Mouse (Mus musculus) embryonic facial prominence, embryonic 10.5 days (tissue): ENCODE results near the gene Fgfr2. TPM values are rescaled to one million over a fixed set of nuclear protein-coding genes. Genes with fewer than 3 reads are reported as not detected.

ENCODE experiments used
- DNase-seq: peaks from one replicate; pipeline ENCODE4 v3.0.0-alpha.2; 2017; ENCODE audit warnings: low spot score
- H3K27ac ChIP-seq: fragments of 300-500 bp; sonication (generic); replicated peaks from 2 replicates; pipeline ENCODE4 v1.5.1; 2016; ENCODE audit warnings: mild to moderate bottlenecking
- H3K27me3 ChIP-seq: fragments of 300-500 bp; sonication (generic); replicated peaks from 2 replicates; pipeline ENCODE4 v1.6.1; 2016; ENCODE audit warnings: low read depth, mild to moderate bottlenecking; ENCODE audit not compliant: poor library complexity, severe bottlenecking
- H3K36me3 ChIP-seq: fragments of 300-500 bp; sonication (generic); replicated peaks from 2 replicates; pipeline ENCODE4 v1.6.1; 2016; ENCODE audit warnings: mild to moderate bottlenecking, moderate library complexity
- H3K4me1 ChIP-seq: fragments of 300-500 bp; sonication (generic); 2 replicates; pipeline ENCODE4 v1.6.1; 2016
- H3K4me3 ChIP-seq: fragments of 300-500 bp; sonication (generic); 2 replicates; pipeline ENCODE4 v1.5.1; 2016; ENCODE audit warnings: mild to moderate bottlenecking, moderate library complexity
- H3K9me3 ChIP-seq: fragments of 300-500 bp; sonication (generic); 2 replicates; pipeline ENCODE4 v1.6.1; 2016; ENCODE audit warnings: mild to moderate bottlenecking
- WGBS: fragments of 180-500 bp; shearing (Covaris S2); methylation state at CpG from one replicate; pipeline ENCODE4 v1.1.7; 2016; 5-methylcytosine and 5-hydroxymethylcytosine counted together
- polyA plus RNA-seq: library from polyadenylated mRNA; unstranded; fragments of >200 nt; fragmentation: Nextera tagmentation; extraction: Ambion mirVana; gene quantifications from 2 replicates; pipeline ENCODE4 v1.2.1, GENCODE M21; 2016

Gene Fgfr2
- polyA plus RNA-seq, result 74.3 and 77.5 TPM in 2 replicates

- WGBS, result under 1% methylated on average over 43 of the region's 53 CpGs
- peak within 1 kb of the TSS; percentile 98 for H3K4me3 ChIP-seq
Measured at GRCm38 (mm10) chr7:133123244-133123998, at the start of gene Fgfr2. TSS of gene Fgfr2 (minus strand) at chr7:133123350.

GRCm38 (mm10) chr7:133171403-133172032 is 48.4 kb upstream of the Fgfr2 start:
- Histone ChIP-seq H3K4me1 (0 out of 2 replicates have a peak, but pooled peaks cover 1% of the 10 kb centered on the region), H3K4me3 (no peak overlapping the region), H3K27ac (no peak overlapping the region), H3K27me3 (no peaks in the 10 kb centered on the region), H3K9me3 (no peaks in the 10 kb centered on the region), H3K36me3 (no peaks in the 10 kb centered on the region)
- no peak for DNase-seq
- 82% methylated on average over 4 of the region's 4 CpGs for WGBS

More at GRCm38 (mm10) chr7:133123244-133123998, at the start of gene Fgfr2:
- peak within 1 kb of the TSS; percentile 99 for H3K27ac ChIP-seq
- peak; percentile 91 for DNase-seq
- peaks cover 39% of the 10 kb centered on the region for H3K4me1 ChIP-seq
- no peaks in the 10 kb centered on the region; the same call in 1 of the 2 replicates for H3K9me3 ChIP-seq
- H3K27me3 ChIP-seq, result peaks cover 30% of the 10 kb centered on the region
- no peaks in the 10 kb centered on the region for H3K36me3 ChIP-seq

GRCm38 (mm10) chr7:133168928-133169327 is 45.8 kb upstream of the Fgfr2 start:
- Histone ChIP-seq H3K36me3 (no peaks in the 10 kb centered on the region), H3K4me1 (0 out of 2 replicates have a peak, but pooled peaks cover 5% of the 10 kb centered on the region), H3K27ac (no peak overlapping the region), H3K4me3 (no peak overlapping the region), H3K27me3 (no peaks in the 10 kb centered on the region), H3K9me3 (no peaks in the 10 kb centered on the region)
- DNase-seq, result no peak
- WGBS, result 94% methylated on average over 3 of the region's 3 CpGs

- no peak for DNase-seq
- Histone ChIP-seq H3K27me3 (no peaks in the 10 kb centered on the region), H3K27ac (no peak overlapping the region), H3K9me3 (no peaks in the 10 kb centered on the region), H3K4me1 (peaks cover 6% of the 10 kb centered on the region; the same call in 1 of the 2 replicates), H3K36me3 (no peaks in the 10 kb centered on the region), H3K4me3 (no peak overlapping the region)
- WGBS, result 87% methylated on average over 2 of the region's 2 CpGs
Measured at GRCm38 (mm10) chr7:133167903-133168302, 44.8 kb upstream of the Fgfr2 start.

GRCm38 (mm10) chr7:133164770-133165169 is 41.6 kb upstream of the Fgfr2 start:
- peaks cover 17% of the 10 kb centered on the region for H3K4me1 ChIP-seq
- 73% methylated on average over 2 of the region's 2 CpGs for WGBS
- no peak overlapping the region for H3K4me3 ChIP-seq
- H3K27ac ChIP-seq, result no peak overlapping the region
- no peak for DNase-seq
- no peaks in the 10 kb centered on the region for H3K36me3 ChIP-seq
- no peaks in the 10 kb centered on the region for H3K9me3 ChIP-seq
- no peaks in the 10 kb centered on the region for H3K27me3 ChIP-seq

GRCm38 (mm10) chr7:133163011-133163410 is 39.9 kb upstream of the Fgfr2 start:
- WGBS, result 66% methylated on average over 5 of the region's 5 CpGs
- DNase-seq, result no peak
- H3K27ac ChIP-seq, result no peak overlapping the region
- H3K27me3 ChIP-seq, result no peaks in the 10 kb centered on the region
- peaks cover 21% of the 10 kb centered on the region for H3K4me1 ChIP-seq
- H3K9me3 ChIP-seq, result no peaks in the 10 kb centered on the region
- no peaks in the 10 kb centered on the region for H3K36me3 ChIP-seq
- H3K4me3 ChIP-seq, result no peak overlapping the region

GRCm38 (mm10) chr7:133162131-133162530 is 39.0 kb upstream of the Fgfr2 start:
- H3K27me3 ChIP-seq, result no peaks in the 10 kb centered on the region
- no peak overlapping the region for H3K27ac ChIP-seq
- no peaks in the 10 kb centered on the region for H3K36me3 ChIP-seq
- 63% methylated on average over 2 of the region's 2 CpGs for WGBS
- DNase-seq, result no peak
- peaks cover 22% of the 10 kb centered on the region for H3K4me1 ChIP-seq
- no peak overlapping the region for H3K4me3 ChIP-seq
- no peaks in the 10 kb centered on the region for H3K9me3 ChIP-seq

GRCm38 (mm10) chr7:133161362-133162080 is 38.4 kb upstream of the Fgfr2 start:
- H3K9me3 ChIP-seq, result no peaks in the 10 kb centered on the region
- no peaks in the 10 kb centered on the region for H3K36me3 ChIP-seq
- H3K4me3 ChIP-seq, result no peak overlapping the region
- H3K27ac ChIP-seq, result no peak overlapping the region
- DNase-seq, result no peak
- WGBS, result 68% methylated on average over 7 of the region's 7 CpGs
- peaks cover 22% of the 10 kb centered on the region for H3K4me1 ChIP-seq
- no peaks in the 10 kb centered on the region for H3K27me3 ChIP-seq

- H3K9me3 ChIP-seq, result no peaks in the 10 kb centered on the region
- no peaks in the 10 kb centered on the region for H3K27me3 ChIP-seq
- peaks cover 22% of the 10 kb centered on the region for H3K4me1 ChIP-seq
- no peak overlapping the region for H3K4me3 ChIP-seq
- WGBS, result 91% methylated on average over 3 of the region's 3 CpGs
- no peaks in the 10 kb centered on the region for H3K36me3 ChIP-seq
- no peak for DNase-seq
- no peak overlapping the region for H3K27ac ChIP-seq
Measured at GRCm38 (mm10) chr7:133159519-133159918, 36.4 kb upstream of the Fgfr2 start.

GRCm38 (mm10) chr7:133155621-133156020 is 32.5 kb upstream of the Fgfr2 start:
- WGBS, result 83% methylated on average over 12 of the region's 12 CpGs
- Histone ChIP-seq H3K27me3 (no peaks in the 10 kb centered on the region), H3K4me1 (0 out of 2 replicates have a peak, but pooled peaks cover 7% of the 10 kb centered on the region), H3K36me3 (no peaks in the 10 kb centered on the region), H3K27ac (no peak overlapping the region), H3K4me3 (no peak overlapping the region), H3K9me3 (no peaks in the 10 kb centered on the region)
- no peak for DNase-seq

GRCm38 (mm10) chr7:133154846-133155245 is 31.7 kb upstream of the Fgfr2 start:
- H3K9me3 ChIP-seq, result no peaks in the 10 kb centered on the region
- no peak overlapping the region for H3K27ac ChIP-seq
- 81% methylated on average over 6 of the region's 6 CpGs for WGBS
- H3K36me3 ChIP-seq, result no peaks in the 10 kb centered on the region
- H3K4me3 ChIP-seq, result no peak overlapping the region
- no peaks in the 10 kb centered on the region for H3K27me3 ChIP-seq
- 0 out of 2 replicates have a peak, but pooled peaks cover 7% of the 10 kb centered on the region for H3K4me1 ChIP-seq
- no peak for DNase-seq

GRCm38 (mm10) chr7:133139689-133140336 is 16.7 kb upstream of the Fgfr2 start:
- no peak overlapping the region for H3K27ac ChIP-seq

More at GRCm38 (mm10) chr7:133139689-133140336, 16.7 kb upstream of the Fgfr2 start:
- Histone ChIP-seq H3K36me3 (no peaks in the 10 kb centered on the region), H3K27me3 (no peaks in the 10 kb centered on the region), H3K4me1 (no peaks in the 10 kb centered on the region), H3K9me3 (no peaks in the 10 kb centered on the region), H3K4me3 (no peak overlapping the region)
- DNase-seq, result no peak
- WGBS, result 89% methylated on average over 8 of the region's 8 CpGs
